Mouse (Mus musculus) ovary, postnatal 14 days (tissue): ENCODE measurements around the gene Pde8b.

Experiments used
- DNase-seq: peaks from one replicate; pipeline ENCODE4 v3.0.0; 2022; ENCODE audit warnings: low spot score

Pde8b gene

DNA sequence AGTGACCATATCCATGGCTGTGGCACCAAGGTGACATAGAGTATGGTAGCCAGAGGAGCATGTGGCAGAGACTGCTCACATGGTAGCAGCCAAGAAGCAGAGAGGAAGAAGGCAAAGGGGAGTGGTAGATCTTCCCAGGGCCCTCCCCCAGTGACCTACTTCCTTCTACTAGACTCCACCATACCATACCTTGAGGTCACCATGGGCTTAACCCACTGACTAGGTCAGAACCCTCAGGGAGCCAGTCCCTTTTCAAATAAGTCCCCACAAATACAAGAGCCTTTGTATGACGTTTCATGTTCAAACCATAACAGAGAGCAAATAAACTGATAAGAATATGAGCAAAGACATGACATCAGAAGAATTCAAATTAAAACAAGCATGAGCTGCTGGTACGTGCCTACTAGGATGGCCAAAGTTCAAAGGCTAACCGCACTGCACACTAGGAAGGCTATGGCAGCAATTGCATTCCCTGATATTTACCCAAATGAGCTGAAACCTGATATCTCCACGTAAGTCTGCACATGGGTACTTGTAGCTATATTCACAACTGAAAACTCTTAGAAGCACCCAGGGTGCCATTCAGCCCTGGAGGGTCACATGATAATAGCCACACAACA is 109.6 kb downstream of the Pde8b start:
- DNase-seq = no peak

DNA sequence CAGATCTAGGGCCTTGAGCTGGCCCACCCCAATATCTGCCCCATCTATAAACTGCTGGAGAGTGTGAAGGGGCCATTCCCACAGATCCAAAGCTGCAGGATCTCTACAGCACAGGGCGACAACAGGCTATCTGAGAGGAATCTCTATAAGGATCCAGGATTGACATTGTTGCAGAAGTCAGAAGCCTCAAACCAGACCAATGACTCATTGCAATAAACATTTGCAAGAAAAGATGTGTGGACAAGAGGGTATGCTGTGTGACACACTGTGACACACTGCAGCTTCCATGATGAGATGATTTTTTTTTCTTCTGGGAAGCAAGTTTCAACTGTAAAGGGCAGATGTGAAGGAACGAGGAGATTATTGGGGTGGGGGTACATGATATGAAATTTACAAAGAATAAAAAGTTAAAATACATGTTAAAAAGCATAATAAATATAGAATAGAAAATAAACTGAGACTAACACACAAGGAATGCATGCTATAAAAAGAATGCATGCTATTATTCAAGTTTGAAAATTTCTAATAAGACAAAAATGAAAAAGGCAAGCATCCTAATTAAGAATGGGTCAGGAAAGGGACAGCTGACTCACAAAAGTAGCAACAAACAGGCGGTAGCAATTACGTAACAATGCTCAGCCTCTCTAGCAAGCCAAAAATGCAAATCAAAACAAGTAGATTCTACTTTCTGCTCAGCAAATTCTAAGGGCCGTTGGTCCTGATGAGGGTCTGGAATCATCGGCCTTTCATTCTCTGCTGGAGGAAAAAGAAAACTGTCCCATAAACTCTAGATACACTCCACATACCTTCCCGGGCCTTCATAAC is 114.6 kb downstream of the Pde8b start:
- no peak for DNase-seq

DNA sequence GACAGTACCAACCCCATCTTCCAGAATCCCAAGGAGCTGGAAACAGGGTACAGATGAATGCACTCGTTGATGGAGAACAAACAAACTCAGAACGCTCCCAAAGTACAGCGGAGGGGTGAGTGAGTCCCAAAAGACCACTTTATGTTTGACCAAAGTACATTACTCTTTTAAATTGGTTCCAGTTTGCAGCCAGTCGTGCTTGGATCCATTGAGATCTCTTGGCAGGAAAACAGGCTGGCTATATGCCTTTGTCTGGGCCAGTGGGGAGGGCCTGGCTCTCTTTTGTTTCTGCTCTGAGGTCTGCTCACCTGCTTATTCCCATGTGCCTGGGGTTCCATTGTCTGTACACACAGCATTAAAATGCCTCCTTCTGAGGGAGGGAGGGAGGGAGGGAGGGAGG is 118.3 kb downstream of the Pde8b start:
- DNase-seq = no peak

DNA sequence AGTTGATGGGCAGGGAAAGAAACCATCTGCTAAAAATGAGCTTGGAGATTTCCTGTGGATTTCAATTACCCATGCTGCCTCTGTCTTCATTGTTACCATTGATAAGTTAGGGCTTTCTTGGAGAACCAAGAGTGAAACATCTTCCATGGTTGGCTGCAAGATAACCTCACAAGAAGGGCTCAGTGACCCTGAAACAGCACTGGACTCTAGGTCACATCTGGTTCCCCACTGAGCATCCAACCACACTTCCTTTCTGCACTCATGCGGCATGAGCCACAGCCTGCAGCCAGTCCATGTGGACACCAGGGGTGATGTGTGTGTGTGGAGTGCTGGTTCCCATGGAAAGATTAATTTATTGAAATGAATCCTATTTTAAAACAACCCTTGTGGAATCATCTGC is 119.1 kb downstream of the Pde8b start:
- DNase-seq = no peak

- no peak for DNase-seq
These were observed 122.8 kb downstream of the Pde8b start for GRCm38 (mm10) chr13:95127288-95127687.

DNA sequence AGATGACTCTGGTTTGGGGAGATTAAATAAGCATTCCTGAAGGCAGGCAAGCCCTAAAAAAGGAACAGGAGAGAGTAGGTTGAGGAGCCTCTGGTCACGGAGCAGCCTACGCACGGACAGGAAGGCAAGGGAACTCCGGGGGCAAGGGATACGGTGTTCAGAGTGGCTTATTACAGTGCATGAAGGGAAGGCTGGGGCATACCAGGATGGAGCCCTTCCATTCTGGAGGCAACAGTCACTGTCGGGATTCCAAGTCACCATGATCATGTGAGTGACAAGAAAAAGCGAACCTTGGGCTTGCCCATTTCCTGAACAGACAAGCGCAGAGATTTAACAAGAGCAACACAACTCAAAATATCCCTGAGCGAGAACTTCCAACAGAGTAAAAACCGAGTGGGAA is 123.3 kb downstream of the Pde8b start:
- DNase-seq = no peak

DNA sequence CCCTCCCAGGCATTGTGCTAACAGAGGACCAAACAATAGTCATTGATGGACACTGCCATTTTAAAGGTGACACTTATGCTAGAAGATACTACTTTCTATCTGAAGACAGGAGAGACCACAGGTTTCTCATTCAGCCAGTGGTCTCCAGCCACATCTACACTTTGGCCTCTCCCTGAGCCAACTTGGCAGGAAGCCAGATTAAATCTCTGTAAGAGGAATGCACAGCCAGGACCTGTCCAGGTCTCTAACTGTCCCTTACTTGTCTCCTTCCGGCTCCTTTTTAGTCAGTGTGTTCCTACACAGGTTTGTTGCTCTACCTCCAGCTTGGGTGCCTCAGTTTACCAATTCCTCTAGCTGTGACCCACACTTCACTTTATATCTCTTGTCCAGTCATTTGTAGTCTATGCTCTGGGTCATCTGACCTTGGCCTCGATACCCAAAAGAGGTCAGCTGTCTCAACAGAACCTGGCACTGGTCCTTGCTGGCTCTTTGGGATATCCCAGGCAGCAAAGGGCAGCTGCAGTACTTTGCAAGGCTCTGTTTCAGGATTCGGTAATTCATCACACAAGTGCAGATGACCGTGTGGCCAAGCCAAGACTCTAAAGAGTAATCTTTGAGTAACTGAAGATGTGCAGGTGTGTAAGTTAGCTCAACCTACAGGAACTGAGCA is 124.5 kb downstream of the Pde8b start:
- DNase-seq = no peak

DNA sequence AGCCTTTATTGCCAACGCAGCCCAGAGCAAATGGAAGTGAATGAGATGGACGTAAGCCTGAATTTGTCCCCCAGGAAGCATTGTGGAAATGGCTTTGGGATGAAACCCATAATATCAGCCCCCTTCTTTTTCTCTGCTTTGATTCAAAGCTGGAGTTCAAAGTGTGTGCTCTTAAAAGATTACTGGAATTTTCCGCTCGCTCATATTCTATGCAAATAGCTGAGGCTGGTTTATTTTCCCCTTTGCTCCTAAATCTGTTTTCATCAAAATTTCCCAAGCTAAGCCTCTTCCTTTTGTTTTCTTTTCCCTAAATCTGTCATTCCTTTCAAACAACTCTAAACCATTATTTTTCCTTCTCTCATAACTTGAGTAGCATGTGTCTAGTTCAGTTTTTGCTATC is 129.6 kb downstream of the Pde8b start:
- DNase-seq = no peak

DNA sequence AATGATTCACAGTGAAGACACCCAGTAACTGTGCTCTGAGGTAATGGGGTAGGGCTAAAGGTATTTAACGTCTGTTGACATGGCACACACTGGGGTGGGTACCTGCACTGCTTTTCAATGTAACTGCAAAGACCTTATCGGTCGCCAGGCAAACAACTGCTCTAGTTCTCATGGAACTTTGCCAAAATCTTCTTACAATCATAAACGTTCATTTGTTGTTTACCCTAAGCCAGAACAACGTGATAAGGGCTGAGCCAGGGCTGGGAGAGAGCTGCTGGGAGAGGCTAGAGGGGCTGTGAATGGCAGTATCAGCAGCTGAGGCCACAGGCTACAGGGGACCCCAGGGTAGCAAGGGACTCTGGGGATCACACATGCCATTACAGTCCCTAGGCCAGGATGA is 136.4 kb downstream of the Pde8b start:
- no peak for DNase-seq

GRCm38 (mm10) chr13:95109555-95109954 is 140.6 kb downstream of the Pde8b start:
- no peak for DNase-seq

DNA sequence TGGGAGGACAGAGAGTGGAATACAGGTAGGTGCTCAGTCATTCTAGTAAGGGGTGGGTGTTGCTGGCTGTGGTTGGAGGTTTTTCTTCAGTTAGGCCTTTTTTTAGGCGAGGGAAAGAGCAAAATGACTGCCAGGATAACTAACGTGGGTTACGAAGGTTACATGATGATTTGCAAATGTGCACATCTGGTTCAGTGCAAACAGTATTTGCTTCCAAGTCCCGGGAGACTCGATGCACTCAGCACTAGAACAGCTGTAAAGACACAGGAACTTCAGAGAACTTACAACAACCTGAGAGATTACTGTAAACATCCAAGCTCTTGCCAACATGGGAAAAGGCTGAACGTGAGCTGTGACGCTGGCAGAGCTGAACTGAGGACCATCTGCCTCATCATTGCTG is 142.1 kb downstream of the Pde8b start:
- no peak for DNase-seq

GRCm38 (mm10) chr13:95104865-95105264 is 145.3 kb downstream of the Pde8b start:
- no peak for DNase-seq

GRCm38 (mm10) chr13:95102985-95103590 is 147.0 kb downstream of the Pde8b start:
- DNase-seq = no peak

DNA sequence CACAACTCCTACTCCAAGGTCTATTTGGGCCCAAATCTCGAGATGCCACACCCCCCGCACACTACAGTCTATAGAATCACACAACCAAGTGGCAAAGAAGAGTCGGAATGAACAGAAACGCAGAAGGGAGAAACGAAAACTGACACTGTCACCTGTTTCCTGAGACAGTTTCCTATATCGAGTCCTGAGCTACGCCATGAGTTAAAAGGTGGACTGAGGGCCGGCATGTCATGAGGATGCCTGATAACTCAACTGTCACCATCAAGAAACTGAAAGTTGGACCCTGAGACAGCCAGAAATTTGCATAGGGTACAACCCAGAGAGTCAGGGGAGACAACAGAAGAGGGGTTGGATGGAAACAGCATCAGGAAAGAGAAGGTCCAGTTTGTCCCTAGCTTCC is 148.8 kb downstream of the Pde8b start:
- no peak for DNase-seq

DNA sequence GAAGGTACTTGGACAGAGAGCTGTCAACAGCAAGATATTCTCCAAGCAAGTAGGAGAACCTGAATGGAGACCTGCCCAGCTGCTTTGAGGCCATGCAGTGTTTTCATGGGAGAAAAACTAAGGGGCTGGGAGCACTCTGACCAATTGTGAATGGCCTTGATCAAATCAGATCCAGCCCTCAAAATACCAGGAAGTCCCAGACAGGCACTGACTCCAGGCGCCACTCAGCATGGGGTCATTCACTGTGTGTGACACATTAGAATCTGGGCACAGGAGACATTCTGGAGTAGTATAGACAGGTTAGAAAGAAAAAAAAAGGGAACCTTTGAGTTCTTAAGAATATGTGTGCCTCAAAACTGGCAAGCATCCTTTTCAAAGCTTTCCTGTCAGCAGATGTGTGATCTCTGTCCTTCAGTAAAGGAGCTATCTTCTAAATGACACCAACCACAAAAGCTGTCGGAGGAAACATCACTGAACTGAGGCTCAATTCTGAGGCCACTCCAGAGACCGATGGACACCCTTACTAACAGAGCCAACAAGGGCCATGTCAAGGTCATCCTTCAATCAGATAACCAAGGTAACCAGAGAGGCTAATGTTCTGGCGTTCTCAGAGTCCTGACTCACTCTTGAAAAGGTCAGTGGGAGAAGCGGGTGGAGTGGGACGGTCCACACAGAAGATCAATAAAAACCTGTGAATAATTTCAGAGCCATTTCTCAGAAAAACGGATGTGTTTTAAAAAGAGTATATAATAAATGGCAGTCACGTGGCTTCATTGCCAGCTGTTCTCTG is 151.0 kb downstream of the Pde8b start:
- DNase-seq = no peak

DNA sequence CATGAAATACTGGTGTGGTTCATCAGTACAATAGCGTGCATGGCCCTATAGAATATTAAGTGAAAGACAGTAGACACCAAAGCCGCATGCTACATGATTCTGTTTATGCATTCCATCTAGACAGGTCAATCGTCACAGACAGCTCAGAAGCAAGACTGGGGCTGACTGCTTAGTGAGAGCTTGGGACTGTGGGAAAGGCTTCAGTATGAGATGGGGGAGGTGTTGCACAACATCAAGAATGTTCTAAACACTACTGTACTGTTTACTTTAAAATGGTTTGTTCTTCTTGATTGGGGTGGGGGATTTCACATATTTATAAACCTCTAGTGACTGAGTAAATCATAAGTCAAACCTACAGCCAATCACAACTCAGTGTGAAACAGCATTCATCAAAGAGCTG is 153.5 kb downstream of the Pde8b start:
- DNase-seq = no peak

GRCm38 (mm10) chr13:95095860-95096259 is 154.3 kb downstream of the Pde8b start:
- DNase-seq = no peak

DNA sequence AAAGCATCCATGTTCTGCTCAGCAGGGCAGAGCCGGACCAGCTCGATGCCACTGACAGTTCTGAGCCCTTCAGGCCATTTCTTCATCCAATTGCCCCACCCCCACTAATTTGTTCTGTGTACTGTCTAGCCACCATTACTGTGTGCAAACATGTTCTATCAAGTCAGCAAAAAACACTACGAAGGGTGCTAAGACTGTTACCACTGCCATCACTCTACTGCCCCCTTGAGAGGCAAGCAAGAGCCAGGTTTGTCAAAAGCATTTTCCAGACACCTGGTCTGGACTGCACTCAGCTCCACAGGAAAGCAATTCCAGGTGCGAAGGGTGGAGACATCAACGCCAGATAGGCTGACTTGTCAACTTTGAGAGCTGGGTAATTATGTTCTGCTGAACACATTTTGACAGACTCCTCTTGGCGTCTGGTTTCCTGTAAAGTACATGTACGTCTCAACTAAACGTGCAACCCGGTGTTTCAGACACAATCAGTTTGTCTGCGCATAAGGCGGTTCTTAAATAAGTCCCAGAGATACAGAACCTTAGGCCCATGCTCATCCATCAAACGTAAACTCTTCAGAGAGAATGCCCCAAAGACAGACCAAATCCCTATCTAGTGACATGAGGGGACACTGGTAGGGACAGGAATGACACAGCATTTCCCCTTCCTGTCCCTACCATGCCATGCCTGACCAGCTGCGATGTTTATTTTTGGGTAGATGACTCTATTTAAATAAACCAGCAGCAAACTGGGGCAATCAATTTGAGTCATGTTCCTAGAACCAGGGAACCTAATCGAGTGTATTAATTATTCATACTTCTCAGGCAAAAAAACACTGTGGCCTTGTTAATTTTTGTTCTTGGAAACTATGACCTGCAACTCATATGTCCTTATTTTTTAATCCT is 158.3 kb downstream of the Pde8b start:
- DNase-seq = no peak

DNA sequence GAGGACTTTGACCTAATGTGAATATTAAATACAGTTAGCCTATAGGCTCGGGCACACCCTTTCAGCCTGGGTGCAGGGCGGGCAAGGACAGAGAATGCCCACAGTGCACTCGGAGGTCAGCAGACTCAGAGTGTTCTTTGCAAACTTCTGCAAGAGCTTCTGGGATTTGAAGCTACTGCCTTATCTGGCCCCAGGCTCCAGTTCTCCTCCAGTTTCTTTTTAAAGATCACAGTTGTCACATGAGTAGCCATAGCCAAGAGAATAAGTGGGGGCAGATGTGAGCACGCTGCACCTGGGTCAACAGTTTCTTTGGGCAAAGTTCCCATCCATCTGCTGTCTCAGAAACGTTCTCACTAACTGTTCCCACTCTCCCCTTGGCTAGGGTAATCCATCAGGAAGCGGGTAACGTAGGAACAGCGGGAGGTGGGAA is 162.8 kb downstream of the Pde8b start:
- DNase-seq = no peak

- no peak for DNase-seq
These were observed 164.1 kb downstream of the Pde8b start for GRCm38 (mm10) chr13:95086033-95086432.

GRCm38 (mm10) chr13:95082611-95083010 is 167.5 kb downstream of the Pde8b start:
- no peak for DNase-seq
